Mouse (Mus musculus): ENCODE measurements around the gene Plau. TPM values are rescaled to one million over a fixed set of nuclear protein-coding genes. Genes with fewer than 3 reads are reported as not detected.
A peak's percentile ranks its signal among the peaks of the same experiment; 100 is the strongest.

The Plau gene
- polyA plus RNA-seq, 1 experiment from 2014 or later = 0.69 TPM

DNA sequence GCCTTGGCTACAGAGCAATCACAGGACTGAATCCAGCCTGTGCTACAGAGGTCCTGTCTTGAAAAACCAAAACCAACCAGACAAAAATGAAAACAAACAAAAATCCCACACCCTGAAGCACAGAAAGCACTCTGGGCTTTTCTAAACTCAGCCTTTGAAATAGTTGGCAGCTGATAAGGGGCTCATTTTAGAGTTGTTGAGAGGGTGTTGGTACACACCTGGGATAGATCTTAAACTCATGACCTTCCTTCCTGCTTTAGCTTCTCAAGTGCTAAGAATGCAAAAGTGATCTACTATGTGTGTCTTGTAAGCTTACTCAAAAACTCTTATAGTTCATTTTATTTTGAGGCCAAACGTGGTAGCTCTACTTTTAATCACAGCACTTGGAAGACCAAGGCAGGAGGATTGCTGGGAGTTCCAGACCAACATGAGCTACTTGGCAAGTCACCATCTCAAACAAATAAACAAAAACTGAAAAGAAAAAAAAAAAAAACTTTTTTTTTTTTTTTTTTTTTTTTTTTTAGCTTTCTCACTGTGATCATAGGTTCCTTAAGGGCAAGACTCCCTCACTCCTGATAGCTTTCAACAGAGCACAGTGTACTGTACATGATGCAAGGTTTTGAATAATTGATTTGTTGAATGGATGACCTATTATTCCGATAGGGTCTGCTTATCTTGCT, 33.4 kb upstream of the Plau start:
- Histone ChIP-seq H3K27me3 (ENCODE audit: control insufficient read depth, insufficient read depth, low read length) (no peaks in the 10 kb centered on the region), H3K36me3 (ENCODE audit: control insufficient read depth, insufficient read depth, low read length) (no peaks in the 10 kb centered on the region), H3K4me3 (ENCODE audit: low read depth, low read length) (no peak overlapping the region), H3K4me2 (ENCODE audit: low read depth, severe bottlenecking) (no peak overlapping the region), H3K27ac (replicated peaks; ENCODE audit: low read depth, low read length) (no peak overlapping the region), H3K4me1 (ENCODE audit: control insufficient read depth, insufficient read depth, low read length) (no peaks in the 10 kb centered on the region), H3K9me3 (ENCODE audit: control insufficient read depth, low read length) (no peaks in the 10 kb centered on the region), H3K9ac (ENCODE audit: low read length) (no peak overlapping the region)
- ATAC-seq (ENCODE audit: insufficient number of reproducible peaks, low FRiP score, low TSS enrichment, low read depth) (no peak), DNase-seq (ENCODE audit: low spot score) (no peak)
- 51% methylated on average over 2 of the region's 2 CpGs for WGBS

DNA sequence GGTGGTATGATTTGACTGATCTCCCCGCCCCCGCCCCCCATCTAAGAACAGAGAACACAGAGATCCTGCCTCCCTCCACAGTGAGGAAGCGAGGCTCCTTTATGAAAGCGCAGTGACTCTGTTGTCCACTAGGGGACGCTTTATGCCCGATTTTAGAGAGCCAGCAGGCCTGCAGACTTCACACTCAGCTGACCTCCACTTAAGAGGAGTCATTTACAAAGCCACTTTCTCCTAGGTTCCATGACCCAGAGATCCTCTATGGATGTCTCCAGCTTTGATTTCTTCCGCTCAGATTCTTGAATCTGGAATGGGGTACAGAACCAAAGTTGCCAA, 32.9 kb upstream of the Plau start:
- 5% methylated on average over 7 of the region's 7 CpGs for WGBS
- Histone ChIP-seq H3K9ac (ENCODE audit: low read length) (no peak overlapping the region), H3K4me1 (ENCODE audit: control insufficient read depth, insufficient read depth, low read length) (no peaks in the 10 kb centered on the region), H3K27me3 (ENCODE audit: control insufficient read depth, insufficient read depth, low read length) (no peaks in the 10 kb centered on the region), H3K9me3 (ENCODE audit: control insufficient read depth, low read length) (no peaks in the 10 kb centered on the region), H3K27ac (replicated peaks; ENCODE audit: low read depth, low read length) (no peak overlapping the region), H3K4me3 (ENCODE audit: low read depth, low read length) (no peak overlapping the region), H3K36me3 (ENCODE audit: control insufficient read depth, insufficient read depth, low read length) (no peaks in the 10 kb centered on the region), H3K4me2 (ENCODE audit: low read depth, severe bottlenecking) (no peak overlapping the region)
- DNase-seq (ENCODE audit: low spot score) (peak; percentile 84), ATAC-seq (ENCODE audit: insufficient number of reproducible peaks, low FRiP score, low TSS enrichment, low read depth) (no peak)

DNA sequence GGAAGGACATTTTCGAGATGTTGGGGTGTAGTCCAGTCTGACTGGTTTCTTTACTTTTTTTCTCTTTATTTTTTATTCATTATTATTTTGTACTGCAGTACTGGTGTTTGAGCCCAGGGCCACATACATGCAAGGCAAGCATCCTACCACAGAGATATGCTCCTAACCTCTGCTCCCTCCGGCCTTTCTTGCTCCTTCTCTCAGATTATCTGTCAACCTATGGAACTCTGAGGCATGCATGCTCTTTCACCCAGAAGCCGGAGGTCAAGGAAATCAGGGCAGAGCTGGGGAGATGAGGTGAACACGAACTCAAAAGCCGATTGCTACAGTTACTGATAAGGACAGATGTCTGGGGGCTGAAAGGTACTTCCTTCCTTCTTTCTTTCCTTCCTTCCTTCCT, 32.0 kb upstream of the Plau start:
- Histone ChIP-seq H3K9me3 (ENCODE audit: control insufficient read depth, low read length) (no peaks in the 10 kb centered on the region), H3K9ac (ENCODE audit: low read length) (no peak overlapping the region), H3K36me3 (ENCODE audit: control insufficient read depth, insufficient read depth, low read length) (no peaks in the 10 kb centered on the region), H3K4me3 (ENCODE audit: low read depth, low read length) (no peak overlapping the region), H3K4me1 (ENCODE audit: control insufficient read depth, insufficient read depth, low read length) (no peaks in the 10 kb centered on the region), H3K27me3 (ENCODE audit: control insufficient read depth, insufficient read depth, low read length) (no peaks in the 10 kb centered on the region), H3K27ac (replicated peaks; ENCODE audit: low read depth, low read length) (no peak overlapping the region), H3K4me2 (ENCODE audit: low read depth, severe bottlenecking) (no peak overlapping the region)
- no peak for ATAC-seq (ENCODE audit: insufficient number of reproducible peaks, low FRiP score, low TSS enrichment, low read depth)
- no peak for DNase-seq (ENCODE audit: low spot score)
- WGBS = 74% methylated on average over 5 of the region's 5 CpGs

GRCm38 (mm10) chr14:20804964-20805672, 31.3 kb upstream of the Plau start:
- ATAC-seq (ENCODE audit: insufficient number of reproducible peaks, low FRiP score, low TSS enrichment, low read depth) = no peak
- H3K27me3 ChIP-seq (ENCODE audit: control insufficient read depth, insufficient read depth, low read length) = no peaks in the 10 kb centered on the region
- H3K36me3 ChIP-seq (ENCODE audit: control insufficient read depth, insufficient read depth, low read length) = no peaks in the 10 kb centered on the region
- no peak for DNase-seq (ENCODE audit: low spot score)
- WGBS = 76% methylated on average over 8 of the region's 9 CpGs
- no peaks in the 10 kb centered on the region for H3K9me3 ChIP-seq (ENCODE audit: control insufficient read depth, low read length)
- H3K4me2 ChIP-seq (ENCODE audit: low read depth, severe bottlenecking) = no peak overlapping the region
- no peak overlapping the region for H3K9ac ChIP-seq (ENCODE audit: low read length)
- H3K27ac ChIP-seq (replicated peaks; ENCODE audit: low read depth, low read length) = no peak overlapping the region
- H3K4me3 ChIP-seq (ENCODE audit: low read depth, low read length) = no peak overlapping the region
- no peaks in the 10 kb centered on the region for H3K4me1 ChIP-seq (ENCODE audit: control insufficient read depth, insufficient read depth, low read length)

GRCm38 (mm10) chr14:20806116-20806840, 30.2 kb upstream of the Plau start:
- ATAC-seq (ENCODE audit: insufficient number of reproducible peaks, low FRiP score, low TSS enrichment, low read depth) = no peak
- Histone ChIP-seq H3K4me3 (ENCODE audit: low read depth, low read length) (no peak overlapping the region), H3K27ac (replicated peaks; ENCODE audit: low read depth, low read length) (no peak overlapping the region), H3K4me1 (ENCODE audit: control insufficient read depth, insufficient read depth, low read length) (no peaks in the 10 kb centered on the region), H3K27me3 (ENCODE audit: control insufficient read depth, insufficient read depth, low read length) (no peaks in the 10 kb centered on the region), H3K4me2 (ENCODE audit: low read depth, severe bottlenecking) (no peak overlapping the region), H3K9ac (ENCODE audit: low read length) (no peak overlapping the region), H3K9me3 (ENCODE audit: control insufficient read depth, low read length) (no peaks in the 10 kb centered on the region), H3K36me3 (ENCODE audit: control insufficient read depth, insufficient read depth, low read length) (no peaks in the 10 kb centered on the region)
- WGBS = 91% methylated on average over 14 of the region's 14 CpGs
- DNase-seq (ENCODE audit: low spot score) = no peak

GRCm38 (mm10) chr14:20809349-20809748, 27.1 kb upstream of the Plau start:
- H3K4me1 ChIP-seq (ENCODE audit: control insufficient read depth, insufficient read depth, low read length) = no peaks in the 10 kb centered on the region
- H3K27me3 ChIP-seq (ENCODE audit: control insufficient read depth, insufficient read depth, low read length) = no peaks in the 10 kb centered on the region
- no peak overlapping the region for H3K27ac ChIP-seq (replicated peaks; ENCODE audit: low read depth, low read length)
- no peak overlapping the region for H3K4me2 ChIP-seq (ENCODE audit: low read depth, severe bottlenecking)
- 71% methylated on average over 4 of the region's 4 CpGs for whole genome bisulfite sequencing
- DNase-seq (ENCODE audit: low spot score) = no peak
- no peaks in the 10 kb centered on the region for H3K36me3 ChIP-seq (ENCODE audit: control insufficient read depth, insufficient read depth, low read length)
- no peak overlapping the region for H3K9ac ChIP-seq (ENCODE audit: low read length)
- H3K9me3 ChIP-seq (ENCODE audit: control insufficient read depth, low read length) = no peaks in the 10 kb centered on the region
- ATAC-seq (ENCODE audit: insufficient number of reproducible peaks, low FRiP score, low TSS enrichment, low read depth) = no peak
- no peak overlapping the region for H3K4me3 ChIP-seq (ENCODE audit: low read depth, low read length)

DNA sequence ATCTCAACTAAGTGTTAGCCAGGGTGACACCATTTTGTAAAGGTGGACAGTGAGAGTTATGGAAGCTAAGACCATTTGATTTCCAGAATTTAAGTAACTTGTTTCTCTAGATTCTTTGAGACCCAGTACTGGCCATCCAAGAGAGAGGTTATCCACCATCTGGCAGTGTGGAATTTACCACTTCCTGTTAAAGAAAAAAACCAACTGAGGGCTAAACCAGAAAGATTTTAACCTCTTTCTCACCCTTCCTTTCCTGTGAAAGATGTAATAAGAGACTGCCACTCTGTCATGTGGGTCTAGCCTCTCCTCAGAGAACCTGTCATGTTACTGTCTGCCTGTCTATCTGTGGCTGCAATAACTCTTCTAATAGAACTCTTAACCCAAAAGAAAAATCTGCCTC, 26.6 kb upstream of the Plau start:
- H3K4me3 ChIP-seq (ENCODE audit: low read depth, low read length) = no peak overlapping the region
- no peak overlapping the region for H3K9ac ChIP-seq (ENCODE audit: low read length)
- H3K27me3 ChIP-seq (ENCODE audit: control insufficient read depth, insufficient read depth, low read length) = no peaks in the 10 kb centered on the region
- no peaks in the 10 kb centered on the region for H3K4me1 ChIP-seq (ENCODE audit: control insufficient read depth, insufficient read depth, low read length)
- no peak overlapping the region for H3K4me2 ChIP-seq (ENCODE audit: low read depth, severe bottlenecking)
- no peak for DNase-seq (ENCODE audit: low spot score)
- no peak overlapping the region for H3K27ac ChIP-seq (replicated peaks; ENCODE audit: low read depth, low read length)
- no peaks in the 10 kb centered on the region for H3K36me3 ChIP-seq (ENCODE audit: control insufficient read depth, insufficient read depth, low read length)
- no peak for ATAC-seq (ENCODE audit: insufficient number of reproducible peaks, low FRiP score, low TSS enrichment, low read depth)
- no peaks in the 10 kb centered on the region for H3K9me3 ChIP-seq (ENCODE audit: control insufficient read depth, low read length)

GRCm38 (mm10) chr14:20811236-20811635, 25.2 kb upstream of the Plau start:
- Histone ChIP-seq H3K27ac (replicated peaks; ENCODE audit: low read depth, low read length) (no peak overlapping the region), H3K4me1 (ENCODE audit: control insufficient read depth, insufficient read depth, low read length) (no peaks in the 10 kb centered on the region), H3K4me3 (ENCODE audit: low read depth, low read length) (no peak overlapping the region), H3K36me3 (ENCODE audit: control insufficient read depth, insufficient read depth, low read length) (no peaks in the 10 kb centered on the region), H3K27me3 (ENCODE audit: control insufficient read depth, insufficient read depth, low read length) (no peaks in the 10 kb centered on the region), H3K4me2 (ENCODE audit: low read depth, severe bottlenecking) (no peak overlapping the region), H3K9me3 (ENCODE audit: control insufficient read depth, low read length) (no peaks in the 10 kb centered on the region), H3K9ac (ENCODE audit: low read length) (no peak overlapping the region)
- ATAC-seq (ENCODE audit: insufficient number of reproducible peaks, low FRiP score, low TSS enrichment, low read depth) (no peak), DNase-seq (ENCODE audit: low spot score) (no peak)
- 90% methylated on average over 8 of the region's 8 CpGs for WGBS
